Mouse (Mus musculus): ENCODE results near the gene Hrasls5. TPM values are rescaled to one million over a fixed set of nuclear protein-coding genes. Genes with fewer than 3 reads are reported as not detected.
A peak's percentile ranks its signal among the peaks of the same experiment; 100 is the strongest.

Gene Hrasls5
- polyA plus RNA-seq, 1 experiment from 2014 or later = not detected

GRCm38 (mm10) chr19:7583599-7583998 is 28.7 kb upstream of the Hrasls5 start:
- Histone ChIP-seq H3K27ac (peak overlapping the region; percentile 16; the same call in 1 of the 2 replicates), H3K9ac (no peak overlapping the region), H3K36me3 (peaks cover 11% of the 10 kb centered on the region; the same call in 1 of the 2 replicates), H3K9me3 (replicated peaks) (no peaks in the 10 kb centered on the region), H3K4me1 (replicated peaks) (peaks cover 19% of the 10 kb centered on the region), H3K27me3 (no peaks in the 10 kb centered on the region), H3K4me2 (no peak overlapping the region), H3K4me3 (no peak overlapping the region)
- 82% methylated on average over 3 of the region's 3 CpGs for WGBS
- ATAC-seq (replicated peaks; ENCODE audit: insufficient number of reproducible peaks, insufficient read depth, low FRiP score, low read depth) = no peak

DNA sequence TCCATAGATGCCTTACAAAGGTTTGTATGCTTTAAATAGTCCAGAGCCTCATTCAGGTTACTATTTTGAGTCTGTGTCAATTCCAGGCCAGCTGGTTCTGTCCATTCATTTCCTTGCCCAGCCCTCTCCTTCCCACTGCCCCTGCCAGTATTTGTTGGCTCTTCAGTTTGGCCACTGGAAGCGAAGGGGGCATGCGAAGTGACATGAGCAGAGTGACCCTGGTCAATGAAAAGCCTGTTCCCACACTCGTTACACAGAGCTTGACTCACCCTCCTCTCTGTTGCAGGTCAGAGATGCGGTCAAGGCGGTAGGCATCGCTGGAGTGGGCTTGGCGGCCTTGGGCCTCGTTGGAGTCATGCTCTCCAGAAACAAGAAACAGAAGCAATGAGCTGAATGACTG is 27.1 kb upstream of the Hrasls5 start:
- no peak overlapping the region for H3K4me3 ChIP-seq
- peak overlapping the region; percentile 64 for H3K27ac ChIP-seq
- peaks cover 18% of the 10 kb centered on the region for H3K4me1 ChIP-seq (replicated peaks)
- ATAC-seq (replicated peaks; ENCODE audit: insufficient number of reproducible peaks, insufficient read depth, low FRiP score, low read depth) = no peak
- no peaks in the 10 kb centered on the region for H3K9me3 ChIP-seq (replicated peaks)
- H3K36me3 ChIP-seq = peaks cover 7% of the 10 kb centered on the region; the same call in 1 of the 2 replicates
- no peak overlapping the region for H3K9ac ChIP-seq
- no peaks in the 10 kb centered on the region for H3K27me3 ChIP-seq
- WGBS = 78% methylated on average over 8 of the region's 8 CpGs
- H3K4me2 ChIP-seq = no peak overlapping the region

DNA sequence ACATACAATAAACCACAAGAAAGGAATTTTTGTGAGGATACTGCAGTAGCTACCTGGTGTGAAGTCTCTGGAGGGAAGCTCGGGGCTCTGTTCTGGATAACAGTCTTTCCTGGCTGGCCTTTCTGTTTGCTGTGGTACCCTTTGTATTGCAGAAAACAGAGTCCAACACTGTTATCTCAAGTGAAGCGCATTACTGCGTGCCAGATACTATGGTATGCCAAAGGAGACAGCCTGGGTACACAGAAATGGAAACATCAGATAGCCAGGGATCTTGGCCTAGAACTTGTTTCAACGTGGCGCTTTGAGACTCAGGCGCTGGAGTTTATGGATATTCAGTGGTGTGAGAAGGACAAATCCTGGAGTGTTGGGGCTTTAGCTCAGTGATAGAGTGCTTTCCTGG is 26.6 kb upstream of the Hrasls5 start:
- H3K27ac ChIP-seq = peak overlapping the region; percentile 64
- WGBS = 58% methylated on average over 6 of the region's 6 CpGs
- peaks cover 7% of the 10 kb centered on the region; the same call in 1 of the 2 replicates for H3K36me3 ChIP-seq
- H3K9me3 ChIP-seq (replicated peaks) = no peaks in the 10 kb centered on the region
- no peak overlapping the region for H3K4me2 ChIP-seq
- no peak overlapping the region for H3K4me3 ChIP-seq
- H3K9ac ChIP-seq = no peak overlapping the region
- no peaks in the 10 kb centered on the region for H3K27me3 ChIP-seq
- H3K4me1 ChIP-seq (replicated peaks) = peaks cover 17% of the 10 kb centered on the region
- no peak for ATAC-seq (replicated peaks; ENCODE audit: insufficient number of reproducible peaks, insufficient read depth, low FRiP score, low read depth)

GRCm38 (mm10) chr19:7590795-7591194 is 21.5 kb upstream of the Hrasls5 start:
- Histone ChIP-seq H3K4me2 (no peak overlapping the region), H3K27ac (no peak overlapping the region), H3K4me3 (no peak overlapping the region), H3K9ac (no peak overlapping the region), H3K9me3 (replicated peaks) (no peaks in the 10 kb centered on the region), H3K4me1 (replicated peaks) (peaks cover 7% of the 10 kb centered on the region; the same call in 1 of the 2 replicates), H3K27me3 (no peaks in the 10 kb centered on the region), H3K36me3 (peaks cover 7% of the 10 kb centered on the region; the same call in 1 of the 2 replicates)
- ATAC-seq (replicated peaks; ENCODE audit: insufficient number of reproducible peaks, insufficient read depth, low FRiP score, low read depth) = no peak

- 27% methylated on average over 3 of the region's 3 CpGs for WGBS
- H3K4me3 ChIP-seq = no peak overlapping the region
- no peaks in the 10 kb centered on the region for H3K9me3 ChIP-seq (replicated peaks)
- H3K9ac ChIP-seq = no peak overlapping the region
- ATAC-seq (replicated peaks; ENCODE audit: insufficient number of reproducible peaks, insufficient read depth, low FRiP score, low read depth) = peak; percentile 74; the same call in 1 of the 2 replicates
- H3K27ac ChIP-seq = peak overlapping the region; percentile 47
- no peaks in the 10 kb centered on the region for H3K36me3 ChIP-seq
- H3K4me2 ChIP-seq = no peak overlapping the region
- no peaks in the 10 kb centered on the region for H3K27me3 ChIP-seq
- H3K4me1 ChIP-seq (replicated peaks) = peaks cover 7% of the 10 kb centered on the region; the same call in 1 of the 2 replicates
These were observed 20.3 kb upstream of the Hrasls5 start for GRCm38 (mm10) chr19:7592018-7592417.

DNA sequence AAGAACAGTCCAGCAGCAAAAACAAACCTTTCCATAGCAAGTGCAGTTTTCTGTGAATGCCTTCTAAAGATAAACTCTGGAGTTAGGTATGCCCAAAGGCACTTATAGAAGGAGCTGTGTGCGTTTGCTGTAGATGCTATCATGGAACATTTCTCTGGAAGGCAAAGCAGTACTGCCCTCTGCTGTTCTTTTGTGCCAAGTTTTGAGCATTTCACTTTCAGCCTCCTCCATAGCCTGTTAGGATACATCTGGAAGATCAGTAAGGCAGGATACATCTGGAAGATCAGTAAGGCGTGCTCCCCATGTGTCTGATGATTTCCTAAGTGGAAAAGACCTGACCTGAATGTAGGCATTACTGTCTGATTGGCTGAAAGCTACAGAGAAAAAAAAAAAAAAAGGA is 16.8 kb upstream of the Hrasls5 start:
- Histone ChIP-seq H3K27me3 (no peaks in the 10 kb centered on the region; the same call in 1 of the 2 replicates), H3K4me2 (no peak overlapping the region), H3K4me3 (no peak overlapping the region), H3K27ac (no peak overlapping the region), H3K9me3 (replicated peaks) (no peaks in the 10 kb centered on the region), H3K4me1 (replicated peaks) (peaks cover 7% of the 10 kb centered on the region; the same call in 1 of the 2 replicates), H3K36me3 (no peaks in the 10 kb centered on the region), H3K9ac (no peak overlapping the region)
- ATAC-seq (replicated peaks; ENCODE audit: insufficient number of reproducible peaks, insufficient read depth, low FRiP score, low read depth) = no peak
- WGBS = 7% methylated on average over 2 of the region's 2 CpGs

DNA sequence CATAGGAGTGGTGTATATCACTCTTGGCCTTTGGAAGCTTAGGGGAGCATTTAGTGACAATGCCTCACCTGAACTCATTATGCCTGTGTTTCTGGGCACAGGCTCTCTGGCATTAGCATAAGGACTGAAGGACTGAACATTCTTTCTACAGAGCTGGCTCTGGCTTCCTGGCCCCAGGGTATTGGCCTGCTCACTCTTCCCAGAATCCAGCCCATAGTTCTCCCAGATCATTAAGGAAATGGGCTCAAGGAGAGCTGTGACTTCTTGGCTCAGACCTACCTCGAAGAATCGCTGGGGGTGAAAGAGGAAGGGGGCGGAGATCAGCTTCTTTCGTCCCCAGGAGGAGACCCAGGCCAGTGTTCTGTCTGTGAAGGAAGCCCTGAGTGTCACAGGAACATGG is 13.9 kb upstream of the Hrasls5 start:
- no peaks in the 10 kb centered on the region for H3K9me3 ChIP-seq (replicated peaks)
- no peaks in the 10 kb centered on the region; the same call in 1 of the 2 replicates for H3K27me3 ChIP-seq
- H3K4me1 ChIP-seq (replicated peaks) = no peaks in the 10 kb centered on the region; the same call in 1 of the 2 replicates
- WGBS = 48% methylated on average over 4 of the region's 4 CpGs
- no peak overlapping the region for H3K4me2 ChIP-seq
- ATAC-seq (replicated peaks; ENCODE audit: insufficient number of reproducible peaks, insufficient read depth, low FRiP score, low read depth) = no peak
- H3K36me3 ChIP-seq = no peaks in the 10 kb centered on the region
- no peak overlapping the region for H3K4me3 ChIP-seq
- no peak overlapping the region for H3K27ac ChIP-seq
- H3K9ac ChIP-seq = no peak overlapping the region

GRCm38 (mm10) chr19:7601551-7601950 is 10.8 kb upstream of the Hrasls5 start:
- Histone ChIP-seq H3K9me3 (replicated peaks) (no peaks in the 10 kb centered on the region), H3K9ac (no peak overlapping the region), H3K4me3 (no peak overlapping the region), H3K27ac (no peak overlapping the region), H3K36me3 (no peaks in the 10 kb centered on the region), H3K4me2 (no peak overlapping the region), H3K4me1 (replicated peaks) (peaks cover 9% of the 10 kb centered on the region), H3K27me3 (no peaks in the 10 kb centered on the region; the same call in 1 of the 2 replicates)
- WGBS = 84% methylated on average over 4 of the region's 4 CpGs
- no peak for ATAC-seq (replicated peaks; ENCODE audit: insufficient number of reproducible peaks, insufficient read depth, low FRiP score, low read depth)

GRCm38 (mm10) chr19:7604107-7604506 is 8.2 kb upstream of the Hrasls5 start:
- WGBS = 88% methylated on average over 10 of the region's 10 CpGs
- Histone ChIP-seq H3K9me3 (replicated peaks) (no peaks in the 10 kb centered on the region), H3K27ac (no peak overlapping the region), H3K4me2 (no peak overlapping the region), H3K36me3 (no peaks in the 10 kb centered on the region), H3K4me1 (replicated peaks) (peaks cover 24% of the 10 kb centered on the region), H3K4me3 (no peak overlapping the region), H3K27me3 (no peaks in the 10 kb centered on the region), H3K9ac (no peak overlapping the region)
- ATAC-seq (replicated peaks; ENCODE audit: insufficient number of reproducible peaks, insufficient read depth, low FRiP score, low read depth) = no peak

GRCm38 (mm10) chr19:7605013-7605412 is 7.3 kb upstream of the Hrasls5 start:
- H3K9ac ChIP-seq = no peak overlapping the region
- H3K9me3 ChIP-seq (replicated peaks) = no peaks in the 10 kb centered on the region
- H3K4me1 ChIP-seq (replicated peaks) = peaks cover 24% of the 10 kb centered on the region
- no peak overlapping the region for H3K4me2 ChIP-seq
- ATAC-seq (replicated peaks; ENCODE audit: insufficient number of reproducible peaks, insufficient read depth, low FRiP score, low read depth) = no peak
- no peaks in the 10 kb centered on the region for H3K27me3 ChIP-seq
- no peaks in the 10 kb centered on the region for H3K36me3 ChIP-seq
- no peak overlapping the region for H3K27ac ChIP-seq
- H3K4me3 ChIP-seq = no peak overlapping the region

DNA sequence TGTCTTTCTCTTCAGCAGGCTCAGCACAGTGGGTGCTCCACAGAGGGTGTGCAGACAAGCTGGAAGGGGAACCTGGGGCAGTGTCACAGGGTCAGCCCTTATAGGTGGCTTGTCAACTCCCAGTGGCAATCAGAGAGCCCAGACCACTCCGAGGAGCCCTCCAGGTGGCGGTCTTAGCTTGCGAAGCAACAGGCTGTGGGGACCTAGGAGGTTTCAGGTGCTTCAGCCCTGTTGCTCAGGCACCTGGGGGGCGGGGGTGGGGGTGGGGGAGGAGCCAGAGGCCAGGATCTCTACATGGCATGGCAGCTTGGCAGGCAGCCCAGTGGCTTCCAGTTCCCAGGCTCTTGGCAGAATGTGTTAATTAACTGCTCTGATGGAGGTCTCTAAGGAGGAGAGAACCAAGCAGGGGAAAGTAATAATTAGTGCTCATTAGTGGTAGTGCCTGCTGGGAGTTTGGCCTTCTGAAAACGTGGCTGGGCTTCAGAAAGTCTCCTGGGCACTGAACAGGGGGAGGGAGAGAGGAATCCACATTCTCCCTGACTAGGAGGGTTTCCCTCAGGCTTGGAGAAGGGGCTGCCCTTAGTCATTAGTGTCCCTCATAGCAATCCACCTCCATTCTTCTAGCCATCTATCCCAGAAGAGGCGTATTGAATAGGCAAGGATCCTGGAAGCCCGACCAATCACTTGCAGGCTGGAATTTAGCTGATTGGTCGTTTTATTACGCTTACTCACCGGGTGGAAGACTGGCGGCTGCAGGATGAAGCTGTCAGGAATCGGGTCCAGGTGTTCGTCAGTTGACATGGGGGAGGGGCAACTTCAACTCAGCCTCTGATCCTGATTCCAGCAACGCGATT is 6.2 kb upstream of the Hrasls5 start:
- Histone ChIP-seq H3K36me3 (no peaks in the 10 kb centered on the region), H3K27ac (0 out of 2 replicates have a peak overlapping the region, but pooled peaks have one; percentile 40), H3K4me2 (peak overlapping the region; percentile 70), H3K9ac (peak overlapping the region; percentile 49), H3K27me3 (no peaks in the 10 kb centered on the region), H3K4me3 (peak overlapping the region; percentile 37), H3K4me1 (replicated peaks) (peaks cover 24% of the 10 kb centered on the region), H3K9me3 (replicated peaks) (no peaks in the 10 kb centered on the region)
- ATAC-seq (replicated peaks; ENCODE audit: insufficient number of reproducible peaks, insufficient read depth, low FRiP score, low read depth) = peak; percentile 45
- WGBS = 4% methylated on average over 15 of the region's 15 CpGs
